Mouse (Mus musculus) layer of hippocampus, postnatal 10 days (tissue): ENCODE measurements around the gene Olfr710. TPM values are rescaled to one million over a fixed set of nuclear protein-coding genes. Genes with fewer than 3 reads are reported as not detected.
"Not testable (repeated sequence)": the region's sequence is repeated elsewhere in the genome, so short reads cannot be mapped to it uniquely, and the experiment has no call there.

ENCODE experiments used
- DNase-seq, 2 experiments: peaks; one replicate each; pipeline ENCODE4 v3.0.0; 2021; ENCODE audit warnings: low spot score in 2 of 2
- long read RNA-seq: library from polyadenylated mRNA; stranded (forward); transcript quantifications from one replicate; pipeline ENCODE4 v2.0.0, GENCODE M21; 2023
- total RNA-seq, 2 experiments: library from RNA; stranded (reverse); gene quantifications; 2 replicates each; pipeline ENCODE4 v1.2.3; 2021

Olfr710 gene
- total RNA-seq = not detected
- long read RNA-seq = 0 reads

DNA sequence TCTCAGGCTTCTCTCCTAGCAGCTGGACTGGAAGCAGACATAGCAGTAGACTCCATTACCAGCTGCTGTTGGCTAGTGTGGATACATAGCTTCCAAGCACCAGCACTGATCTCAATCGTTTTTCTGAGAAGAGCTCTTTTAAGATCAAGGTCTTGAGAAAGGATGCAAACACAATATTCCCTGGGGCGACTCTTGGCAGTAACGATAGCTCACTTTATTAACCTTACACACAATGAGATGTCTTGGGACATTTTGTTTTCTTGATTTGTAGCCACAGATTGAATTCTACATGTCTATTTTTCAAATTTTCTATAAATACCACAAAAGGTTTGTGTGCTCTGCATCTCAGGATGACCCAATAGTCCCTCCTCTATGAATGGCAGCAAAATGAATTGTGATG, at the start of gene Olfr710:
Gene Olfr710 (minus strand): TSS at position 101 of the 400 bp plus-strand sequence.
- no peak for DNase-seq

DNA sequence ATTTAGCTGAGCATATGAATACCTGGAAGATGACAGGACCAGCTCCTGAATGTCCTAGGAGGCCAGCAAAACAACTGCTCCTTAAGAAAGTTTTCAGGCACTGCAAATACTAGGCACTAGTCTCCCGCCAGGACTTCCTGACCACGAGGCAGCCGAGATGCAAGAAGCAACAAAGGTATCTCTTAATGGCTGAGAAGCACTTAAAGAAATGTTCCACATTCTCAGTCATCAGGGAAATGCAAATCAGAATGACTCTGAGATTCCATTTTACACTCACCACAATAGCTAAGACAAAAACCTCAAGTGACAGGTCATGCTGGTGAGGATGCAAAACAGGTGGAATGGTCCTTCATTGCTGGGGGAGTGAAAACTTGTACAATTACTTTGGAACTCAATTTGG, 37.1 kb upstream of the Olfr710 start:
- no peak for DNase-seq

DNA sequence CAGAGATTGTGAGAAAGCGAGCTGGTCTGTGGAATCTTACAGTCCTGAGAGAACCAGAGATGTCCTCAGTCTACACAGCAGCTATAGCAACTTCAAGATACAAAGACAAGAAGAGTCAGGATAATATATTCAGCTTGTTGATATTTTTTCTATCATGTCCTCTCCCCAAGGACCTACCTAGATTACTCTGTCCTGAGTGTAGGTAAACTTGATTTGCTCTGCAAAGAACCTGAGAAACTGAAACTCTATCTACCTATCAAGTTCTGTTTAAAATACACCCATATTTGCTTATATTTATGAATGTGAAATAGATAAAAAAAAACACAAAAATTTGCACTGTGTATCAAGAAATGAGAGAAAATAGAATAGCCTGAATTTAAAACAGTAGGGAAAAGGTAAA, 27.2 kb upstream of the Olfr710 start, which contains the start of gene Olfr711:
Gene Olfr711 (minus strand): TSS at position 101 of the 400 bp plus-strand sequence.
- DNase-seq = no peak

DNA sequence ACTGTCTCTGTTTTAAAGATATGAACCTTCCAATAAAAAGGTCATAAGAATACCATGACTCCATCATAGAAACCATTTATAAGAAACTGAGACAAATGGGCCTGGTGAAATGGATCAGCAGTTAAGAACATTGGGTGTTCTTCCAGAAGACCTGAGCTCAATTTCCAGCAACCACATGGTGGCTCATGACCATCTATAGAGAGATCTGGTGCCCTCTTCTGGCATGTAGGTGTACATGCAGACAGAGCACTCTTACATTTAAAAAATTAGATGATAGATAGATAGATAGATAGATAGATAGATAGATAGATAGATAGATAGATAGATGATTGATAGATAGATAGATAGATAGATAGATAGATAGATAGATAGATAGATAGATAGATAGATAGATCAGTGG, 19.4 kb upstream of the Olfr710 start:
- not testable (repeated sequence) for DNase-seq

DNA sequence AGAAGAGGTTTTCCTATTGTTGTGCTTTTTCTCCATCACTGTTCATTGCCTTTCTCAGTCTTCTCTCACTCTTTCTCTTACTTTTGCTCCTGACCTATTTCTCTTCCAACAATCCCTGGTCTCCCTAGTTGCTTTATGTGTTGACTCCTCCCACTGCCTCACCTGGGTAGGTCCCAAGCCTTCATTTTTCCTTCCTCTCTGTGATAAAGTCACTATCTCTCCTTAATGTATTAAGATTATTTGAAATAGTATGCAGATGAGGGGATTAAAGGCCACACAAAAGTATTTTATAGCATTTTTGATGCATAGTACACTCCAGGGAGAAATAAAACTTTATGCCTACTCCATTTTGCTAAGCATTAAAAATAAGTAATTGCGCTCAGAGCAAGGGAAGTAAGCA, 15.7 kb upstream of the Olfr710 start, which contains the start of gene Olfr6:
Gene Olfr6 (minus strand): TSS at position 101 of the 400 bp plus-strand sequence.
- DNase-seq = no peak

DNA sequence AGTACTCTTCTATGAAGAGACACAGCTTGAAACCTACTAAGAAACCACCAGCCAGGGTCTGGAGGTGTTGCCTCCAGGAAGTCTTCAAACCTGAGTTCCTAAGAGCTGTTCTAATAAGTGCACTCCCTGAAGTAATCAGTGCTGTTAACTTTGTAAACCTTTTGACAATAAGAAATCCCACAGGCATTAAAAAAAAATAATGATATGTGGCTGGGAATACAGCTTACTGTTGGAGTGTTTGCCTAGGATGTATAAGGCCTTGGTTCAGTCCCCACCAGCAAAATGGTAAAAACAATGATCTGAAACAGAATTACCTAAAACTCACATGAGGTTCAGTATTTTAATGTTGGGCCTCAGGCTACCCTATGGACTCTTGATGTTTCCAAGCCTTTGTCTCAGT, 16.0 kb downstream of the Olfr710 start, which contains the start of gene Olfr709-ps1:
Gene Olfr709-ps1 (minus strand): TSS at position 101 of the 400 bp plus-strand sequence.
- no peak for DNase-seq

DNA sequence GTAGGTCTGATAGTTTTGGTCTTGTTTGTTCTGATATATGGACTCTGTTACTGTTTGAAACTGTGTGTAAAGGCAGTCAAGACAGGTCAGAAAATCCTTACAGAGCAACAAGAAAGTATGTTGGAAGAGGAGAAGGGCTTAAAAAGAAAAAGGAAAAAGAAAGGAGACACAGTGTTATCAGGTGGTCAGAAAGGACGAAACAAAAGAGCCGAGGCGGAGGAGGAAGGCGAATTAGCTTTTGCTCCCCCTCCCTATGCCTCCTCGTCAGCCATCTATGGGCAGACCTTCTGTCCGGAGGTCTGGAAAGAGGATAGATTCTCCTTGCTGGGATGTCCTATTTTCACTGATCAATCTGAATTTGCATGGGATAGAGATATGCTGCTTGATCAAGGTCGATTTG, 27.2 kb downstream of the Olfr710 start:
- DNase-seq = not testable (repeated sequence)

DNA sequence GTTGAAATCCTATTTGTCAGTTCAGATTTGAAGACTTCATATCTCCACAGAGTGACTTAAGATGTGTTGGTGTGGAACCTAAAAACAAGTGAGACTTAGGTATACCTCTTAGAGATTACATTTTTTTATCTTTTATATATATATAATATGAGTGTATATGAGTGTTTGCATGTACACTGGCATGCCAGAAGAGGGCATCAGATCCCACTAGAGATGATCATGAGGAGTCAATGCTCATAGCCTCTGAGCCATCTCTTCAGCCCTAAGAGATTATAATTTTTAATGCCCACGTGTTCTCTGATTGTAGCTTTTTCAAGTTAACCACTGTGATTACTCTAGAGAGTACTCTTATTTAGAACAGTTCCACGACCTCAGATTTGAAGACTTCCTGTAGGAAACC, 40.4 kb downstream of the Olfr710 start, which contains the start of gene Olfr1532-ps1:
Gene Olfr1532-ps1 (plus strand): TSS at position 326 of the 400 bp plus-strand sequence.
- no peak for DNase-seq

DNA sequence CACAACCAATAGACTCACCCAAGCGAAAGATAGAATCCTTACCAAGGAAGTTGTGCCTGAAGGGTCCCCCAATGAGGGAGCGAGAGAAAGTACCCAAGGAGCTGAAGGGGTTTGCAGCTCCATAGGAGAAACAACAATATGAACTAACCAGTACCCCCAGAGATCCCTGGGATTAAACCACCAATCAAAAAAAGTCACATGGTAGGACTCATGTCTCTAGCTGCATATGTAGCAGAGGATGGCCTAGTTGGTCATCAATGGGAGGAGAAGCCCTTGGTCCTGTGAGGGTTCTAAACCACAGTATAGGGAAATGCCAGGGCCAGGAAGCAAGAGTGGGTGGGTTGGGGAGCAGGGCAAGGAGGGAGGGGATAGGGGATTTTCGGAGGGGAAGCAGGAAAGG, 47.0 kb downstream of the Olfr710 start, which contains the start of gene Olfr707:
Gene Olfr707 (minus strand): TSS at position 101 of the 400 bp plus-strand sequence.
- DNase-seq = not testable (repeated sequence)

Other genes with a start within 250 kb of the Olfr710 start
- not detected for gene Olfr695, start 231.9 kb downstream of the Olfr710 start, total RNA-seq
- not detected for gene Olfr697, start 205.9 kb downstream of the Olfr710 start, total RNA-seq
- gene Olfr698, start 192.9 kb downstream of the Olfr710 start, total RNA-seq = not detected
- gene Olfr699, start 155.1 kb downstream of the Olfr710 start, total RNA-seq = not detected
- not detected for gene Olfr700, start 139.5 kb downstream of the Olfr710 start, total RNA-seq
- not detected for gene Olfr701, start 134.2 kb downstream of the Olfr710 start, total RNA-seq
- gene Olfr702, start 114.4 kb downstream of the Olfr710 start, total RNA-seq = not detected
- gene Olfr703, start 105.0 kb downstream of the Olfr710 start, total RNA-seq = not detected
- not detected for gene Olfr704, start 85.1 kb downstream of the Olfr710 start, total RNA-seq
- gene Olfr705, start 71.4 kb downstream of the Olfr710 start, total RNA-seq = not detected
- not detected for gene Olfr706, start 60.1 kb downstream of the Olfr710 start, total RNA-seq
- not detected for gene Olfr707, start 47.1 kb downstream of the Olfr710 start, total RNA-seq
- gene Olfr1532-ps1, start 40.3 kb downstream of the Olfr710 start, total RNA-seq = not detected
- not detected for gene Olfr709-ps1, start 16.1 kb downstream of the Olfr710 start, total RNA-seq
- gene Olfr6, start 15.6 kb upstream of the Olfr710 start, total RNA-seq = under 1 TPM; 0.25 to 0.33 TPM
- not detected for gene Olfr711, start 27.1 kb upstream of the Olfr710 start, total RNA-seq
- not detected for gene Olfr2, start 57.8 kb upstream of the Olfr710 start, total RNA-seq
- gene Olfr713, start 82.9 kb upstream of the Olfr710 start, total RNA-seq = not detected
- not detected for gene Olfr714, start 122.7 kb upstream of the Olfr710 start, total RNA-seq
- gene Olfr17, start 144.9 kb upstream of the Olfr710 start, total RNA-seq = not detected
- not detected for gene Olfr715b, start 162.1 kb upstream of the Olfr710 start, total RNA-seq
- gene Olfr715, start 182.8 kb upstream of the Olfr710 start, total RNA-seq = not detected
- not detected for gene Olfr716, start 190.0 kb upstream of the Olfr710 start, total RNA-seq
- gene Nlrp14, start 218.7 kb upstream of the Olfr710 start, total RNA-seq = not detected